Mouse (Mus musculus) thymus, postnatal 14 days (tissue): ENCODE data around the gene Ptpn4.

Experiments used
- DNase-seq: peaks from one replicate; pipeline ENCODE4 v3.0.0; 2021

The Ptpn4 gene

GRCm38 (mm10) chr1:119640006-119640405 is 197.4 kb downstream of the Ptpn4 start:
- DNase-seq: no peak

GRCm38 (mm10) chr1:119637188-119638023 is 200.0 kb downstream of the Ptpn4 start:
- DNase-seq: no peak

GRCm38 (mm10) chr1:119634746-119635145 is 202.7 kb downstream of the Ptpn4 start:
- no peak for DNase-seq

GRCm38 (mm10) chr1:119630428-119630827 is 207.0 kb downstream of the Ptpn4 start:
- DNase-seq: no peak

- no peak for DNase-seq
Measured at GRCm38 (mm10) chr1:119626837-119627236, 210.6 kb downstream of the Ptpn4 start.

- no peak for DNase-seq
Measured at GRCm38 (mm10) chr1:119624444-119624843, 213.0 kb downstream of the Ptpn4 start.

- no peak for DNase-seq
Measured at GRCm38 (mm10) chr1:119605396-119605795, 232.0 kb downstream of the Ptpn4 start.
